ENCODE assay signal across 13 mouse cellular contexts in the genomic region with DNA sequence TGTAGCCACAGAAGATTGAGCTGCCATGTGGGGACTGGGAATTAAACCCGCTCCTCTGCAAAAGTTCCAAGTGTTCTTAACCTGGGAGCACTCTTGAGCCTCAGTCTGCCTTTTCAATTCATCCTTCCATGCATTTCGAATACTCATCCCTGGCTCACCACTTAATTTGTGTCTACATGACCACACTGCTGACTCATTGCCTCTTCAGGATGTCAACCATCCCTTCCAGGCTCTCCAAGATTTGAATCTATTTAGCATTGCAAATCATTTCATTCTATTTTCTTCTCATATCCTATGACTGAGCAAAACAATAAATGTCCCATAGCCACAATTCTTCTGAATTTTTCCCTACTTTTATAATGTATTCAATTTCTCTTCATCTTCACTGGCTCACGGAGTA.
"Had no signal": no experiment of that assay in that cellular context is flagged by ENCODE, and none has a peak within 500 bp of the region (broad histone marks: within the 10 kb centered on the region; RNA-seq: fewer than 3 reads in every experiment).

No protein-coding gene starts in this region.

- H3K27me3 ChIP-seq: megakaryocyte, embryonic 14.5 days; midbrain, embryonic 13.5 days; midbrain, embryonic 15.5 days; neural tube, embryonic 12.5 days had no signal

- H3K4me3 ChIP-seq: megakaryocyte, embryonic 14.5 days; midbrain, embryonic 13.5 days; midbrain, embryonic 15.5 days; neural tube, embryonic 12.5 days had no signal

- H3K27ac ChIP-seq: liver, embryonic 14.5 days; midbrain, embryonic 13.5 days; midbrain, embryonic 15.5 days; neural tube, embryonic 12.5 days had no signal

- ATAC-seq: midbrain, embryonic 13.5 days; midbrain, embryonic 15.5 days had no signal

- H3K4me1 ChIP-seq: midbrain, embryonic 13.5 days; midbrain, embryonic 15.5 days; neural tube, embryonic 12.5 days had no signal

- H3K9me3 ChIP-seq: midbrain, embryonic 13.5 days; midbrain, embryonic 15.5 days; neural tube, embryonic 12.5 days had no signal

- DNase-seq: lung, adult 18-20 months; lung, embryonic 14.5 days; lung, postnatal 10 days; lung, postnatal 4 days; right cerebral cortex, postnatal 14 days; thymus, adult 2 months; thymus, postnatal 25 days; thymus, postnatal 4 days had no signal

- H3K36me3 ChIP-seq: midbrain, embryonic 13.5 days; midbrain, embryonic 15.5 days; neural tube, embryonic 12.5 days had no signal
